Mouse (Mus musculus) intestine, postnatal 0 days (tissue): ENCODE results near the gene Trim16. TPM values are rescaled to one million over a fixed set of nuclear protein-coding genes. Genes with fewer than 3 reads are reported as not detected.

ENCODE experiments used
- ATAC-seq: fragments of 200-750 bp; cut with Nextera tagmentation; 2 replicates; pipeline ENCODE4 v1.8.0; 2017; ENCODE audit warnings: mild to moderate bottlenecking, moderate TSS enrichment, moderate library complexity
- H3K27ac ChIP-seq: fragments of 300-500 bp; sonication (generic); 2 replicates; pipeline ENCODE4 v1.5.1; 2014; ENCODE audit warnings: mild to moderate bottlenecking, low read depth, low read length, moderate library complexity
- H3K27me3 ChIP-seq: fragments of 300-500 bp; sonication (generic); replicated peaks from 2 replicates; pipeline ENCODE4 v1.6.1; 2014; ENCODE audit warnings: low read length, mixed read lengths; ENCODE audit not compliant: control insufficient read depth, insufficient read depth
- H3K36me3 ChIP-seq: fragments of 300-500 bp; sonication (generic); 2 replicates; pipeline ENCODE4 v1.6.1; 2014; ENCODE audit warnings: mild to moderate bottlenecking, moderate library complexity; ENCODE audit not compliant: control insufficient read depth, insufficient read depth
- H3K4me1 ChIP-seq: fragments of 300-500 bp; sonication (generic); replicated peaks from 2 replicates; pipeline ENCODE4 v1.6.1; 2014; ENCODE audit warnings: antibody characterized with exemption, low read length, mixed read lengths; ENCODE audit not compliant: control insufficient read depth, insufficient read depth
- H3K4me2 ChIP-seq: fragments of 300-500 bp; sonication (generic); replicated peaks from 2 replicates; pipeline ENCODE4 v1.6.1; 2014; ENCODE audit warnings: low read depth, mild to moderate bottlenecking, moderate library complexity
- H3K4me3 ChIP-seq: fragments of 300-500 bp; sonication (generic); 2 replicates; pipeline ENCODE4 v1.5.1; 2014; ENCODE audit warnings: low read depth, low read length
- H3K9ac ChIP-seq: fragments of 300-500 bp; sonication (generic); 2 replicates; pipeline ENCODE4 v1.6.1; 2014; ENCODE audit warnings: mild to moderate bottlenecking, low read depth, low read length
- H3K9me3 ChIP-seq: fragments of 300-500 bp; sonication (generic); 2 replicates; pipeline ENCODE4 v1.6.1; 2016; ENCODE audit warnings: mixed run types; ENCODE audit not compliant: control insufficient read depth
- CTCF ChIP-seq: sonication (generic); IDR thresholded peaks from 2 replicates; pipeline ENCODE4 v1.5.1; 2016; ENCODE audit warnings: low read depth, mild to moderate bottlenecking, control low read depth, antibody characterized with exemption, moderate library complexity
- WGBS: fragments of 180-500 bp; shearing (Covaris S2); extraction: QIAGEN DNeasy Blood & Tissue Kit; methylation state at CpG from one replicate; pipeline ENCODE4 v1.1.7; 2014; 5-methylcytosine and 5-hydroxymethylcytosine counted together
- polyA plus RNA-seq: library from polyadenylated mRNA; unstranded; fragments of >200 nt; fragmentation: Nextera tagmentation; extraction: Ambion mirVana; gene quantifications from 2 replicates; pipeline ENCODE4 v1.2.1, GENCODE M21; 2015

The Trim16 gene
- polyA plus RNA-seq, 1 experiment from 2014 or later = 11.5 TPM

DNA sequence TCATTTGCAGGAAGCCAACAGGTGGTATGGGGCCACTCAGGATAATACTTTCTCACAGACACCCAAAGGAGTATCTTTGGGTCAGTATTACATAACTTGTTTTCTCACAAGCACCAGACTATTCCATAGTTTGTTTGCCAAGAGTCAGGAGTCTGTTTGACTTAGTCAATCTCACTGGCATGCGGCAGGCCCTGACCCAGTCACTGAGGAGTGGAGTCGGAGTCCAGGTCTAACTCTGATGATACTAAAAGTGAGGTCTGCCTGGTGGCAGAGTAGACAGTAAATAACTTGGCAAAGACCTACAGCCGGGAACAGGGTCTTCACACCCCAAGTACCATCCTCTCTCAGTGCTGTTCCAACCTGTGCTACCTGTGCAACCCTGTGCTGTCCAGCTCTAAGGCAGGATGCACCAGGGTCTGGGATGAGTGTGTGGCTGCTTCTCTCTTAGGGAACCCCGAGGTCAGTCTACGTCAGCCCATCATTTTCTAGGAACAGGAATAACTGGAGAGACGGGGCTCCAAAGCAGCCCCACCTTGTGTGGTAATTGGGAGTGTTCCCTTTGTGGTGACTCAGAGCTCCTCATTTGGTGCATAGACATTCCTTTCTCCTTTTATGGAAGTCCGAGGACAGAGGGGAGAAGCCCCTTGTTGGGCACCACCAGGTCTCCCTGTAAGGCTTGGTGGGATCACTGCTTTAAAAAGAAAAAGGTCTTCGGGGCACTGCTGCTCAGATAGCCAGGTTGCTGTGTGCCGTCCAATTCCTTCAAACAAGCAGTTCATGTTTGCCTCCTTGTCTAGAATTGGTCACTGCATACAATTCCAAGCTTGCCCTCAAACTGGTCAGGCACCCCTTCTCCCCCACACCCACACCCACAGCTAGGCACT, 5.4 kb downstream of the Trim16 start:
- Histone ChIP-seq H3K9ac (no peak overlapping the region), H3K4me3 (no peak overlapping the region), H3K27me3 (no peaks in the 10 kb centered on the region), H3K9me3 (no peaks in the 10 kb centered on the region), H3K27ac (peak overlapping the region; percentile 35; the same call in 1 of the 2 replicates), H3K4me1 (peaks cover 12% of the 10 kb centered on the region; the same call in 1 of the 2 replicates), H3K36me3 (peaks cover 13% of the 10 kb centered on the region; the same call in 1 of the 2 replicates), H3K4me2 (no peak overlapping the region)
- 56% methylated on average over 9 of the region's 9 CpGs for WGBS
- no peak for ATAC-seq
- TF ChIP-seq CTCF = no peak

DNA sequence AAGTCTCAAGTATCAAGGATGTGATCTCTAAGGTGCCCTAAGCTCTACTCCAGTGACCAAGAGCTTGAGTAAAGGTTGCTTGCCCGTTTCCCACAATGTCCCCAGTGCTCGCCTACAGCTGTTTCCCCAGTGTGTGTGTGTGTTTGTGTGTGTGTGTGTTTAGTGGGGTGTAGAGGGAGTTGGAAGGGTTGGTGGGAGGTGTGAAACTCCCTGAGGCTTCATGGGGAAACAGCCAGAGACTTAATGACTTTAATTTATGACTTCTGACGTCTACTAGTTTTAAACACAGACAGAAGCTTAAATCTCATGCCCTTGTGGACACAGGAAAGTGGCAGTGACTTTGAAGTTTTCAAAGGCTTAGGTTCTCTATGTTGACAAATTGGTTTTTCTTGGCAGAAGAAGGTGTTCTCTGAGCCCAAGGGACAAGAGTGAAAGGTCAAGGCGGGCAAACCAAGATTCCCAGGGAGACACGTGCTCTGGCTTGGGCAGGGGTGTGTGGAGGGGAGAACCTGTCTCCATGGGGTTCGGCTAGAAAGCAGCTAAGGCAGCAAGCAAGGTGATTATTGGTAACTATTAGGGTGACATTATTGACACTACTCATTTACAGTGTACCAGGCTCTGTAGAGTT, 6.2 kb downstream of the Trim16 start:
- H3K27ac ChIP-seq = peak overlapping the region; percentile 28
- 52% methylated on average over 6 of the region's 6 CpGs for WGBS
- H3K4me2 ChIP-seq = no peak overlapping the region
- no peaks in the 10 kb centered on the region for H3K27me3 ChIP-seq
- H3K4me3 ChIP-seq = no peak overlapping the region
- H3K36me3 ChIP-seq = peaks cover 21% of the 10 kb centered on the region
- peaks cover 12% of the 10 kb centered on the region; the same call in 1 of the 2 replicates for H3K4me1 ChIP-seq
- TF ChIP-seq CTCF = no peak
- no peaks in the 10 kb centered on the region for H3K9me3 ChIP-seq
- H3K9ac ChIP-seq = no peak overlapping the region
- no peak for ATAC-seq

DNA sequence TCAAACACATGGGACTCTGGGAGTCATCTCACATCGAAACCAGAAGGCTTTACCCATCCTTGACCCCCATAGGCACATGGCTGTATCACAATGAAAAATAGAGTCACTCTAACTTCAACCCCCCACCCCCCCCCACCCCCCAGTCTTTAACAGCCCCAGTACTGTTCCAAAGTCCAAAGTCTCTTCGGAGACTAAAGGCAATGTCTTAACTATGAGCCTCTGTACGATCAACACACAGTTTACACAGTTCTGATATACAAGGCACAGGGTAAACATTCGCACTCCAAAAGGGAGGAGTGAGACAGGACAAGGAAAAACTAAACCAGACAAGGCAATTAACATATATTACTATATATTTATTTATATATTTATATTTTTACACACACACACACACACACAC, 7.1 kb downstream of the Trim16 start:
- Histone ChIP-seq H3K9me3 (no peaks in the 10 kb centered on the region), H3K4me2 (no peak overlapping the region), H3K4me3 (no peak overlapping the region), H3K9ac (no peak overlapping the region), H3K27ac (no peak overlapping the region), H3K36me3 (peaks cover 28% of the 10 kb centered on the region), H3K4me1 (peaks cover 12% of the 10 kb centered on the region; the same call in 1 of the 2 replicates), H3K27me3 (no peaks in the 10 kb centered on the region)
- peak; percentile 61 for ATAC-seq
- no peak for TF ChIP-seq CTCF
- WGBS = 47% methylated on average over 4 of the region's 4 CpGs

DNA sequence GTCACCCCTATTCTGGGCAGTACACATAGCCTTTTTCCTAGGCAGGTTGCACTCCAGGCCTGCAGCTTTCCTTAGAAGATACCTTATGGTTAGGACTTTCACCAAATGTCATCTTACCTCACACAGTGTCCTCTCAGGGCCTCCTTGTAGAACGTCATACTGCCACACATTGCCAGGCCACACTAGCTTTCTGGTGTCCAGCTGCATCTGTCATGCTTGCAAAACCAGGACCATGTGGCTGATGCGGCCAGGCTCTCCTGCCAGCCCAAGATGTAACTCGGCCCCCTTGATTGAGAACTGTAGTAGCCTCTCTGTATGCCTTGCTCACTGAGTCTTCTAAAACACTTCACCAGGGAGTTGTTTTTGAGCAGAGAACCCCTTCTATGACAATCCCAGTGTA, 7.9 kb downstream of the Trim16 start:
- ATAC-seq = no peak
- peaks cover 33% of the 10 kb centered on the region for H3K36me3 ChIP-seq
- H3K4me1 ChIP-seq = peaks cover 12% of the 10 kb centered on the region; the same call in 1 of the 2 replicates
- 80% methylated on average over 3 of the region's 3 CpGs for WGBS
- no peak overlapping the region for H3K9ac ChIP-seq
- no peak overlapping the region for H3K27ac ChIP-seq
- no peak for TF ChIP-seq CTCF
- H3K9me3 ChIP-seq = no peaks in the 10 kb centered on the region
- no peak overlapping the region for H3K4me2 ChIP-seq
- H3K27me3 ChIP-seq = no peaks in the 10 kb centered on the region
- no peak overlapping the region for H3K4me3 ChIP-seq

DNA sequence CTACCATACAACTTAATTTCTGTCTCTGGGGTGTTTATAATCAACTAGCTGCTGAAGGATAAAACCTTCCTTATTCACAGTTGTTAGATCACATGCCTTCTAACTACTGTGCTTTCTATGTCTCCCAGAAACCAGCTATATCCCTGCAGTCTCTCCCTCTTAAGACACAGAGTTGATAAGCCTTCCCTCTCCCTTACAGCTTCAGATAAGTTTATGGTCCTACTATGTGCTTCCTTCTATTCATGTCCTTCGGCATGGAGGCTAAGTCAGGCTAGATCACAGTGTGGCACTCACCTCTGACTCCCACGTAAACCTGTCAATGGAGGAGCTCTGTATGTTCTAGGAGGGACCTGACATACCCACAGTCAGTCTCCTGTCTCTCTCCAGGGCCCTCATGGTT, 10.4 kb downstream of the Trim16 start:
- H3K9me3 ChIP-seq = no peaks in the 10 kb centered on the region

DNA sequence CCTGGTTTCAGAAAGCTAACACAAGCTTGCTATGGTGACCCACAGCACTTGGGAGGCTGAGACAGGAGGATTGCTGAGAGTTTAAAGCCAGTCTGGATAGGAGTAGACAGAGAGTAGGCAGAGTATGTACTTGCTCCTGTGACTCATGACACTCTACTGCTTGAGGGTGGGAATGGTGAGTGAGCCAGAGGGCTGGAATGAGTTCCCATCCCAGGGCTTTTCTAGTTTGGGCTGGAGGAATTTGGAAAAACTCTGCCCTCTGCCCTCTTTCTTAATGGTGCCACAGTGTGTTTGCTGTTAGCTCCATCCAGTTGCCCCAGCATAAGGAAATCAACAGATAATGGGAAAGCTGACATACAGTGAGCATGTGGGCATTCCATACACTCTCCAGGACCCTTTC, 11.9 kb downstream of the Trim16 start:
- no peak overlapping the region for H3K27ac ChIP-seq
- H3K4me1 ChIP-seq = no peaks in the 10 kb centered on the region
- H3K9ac ChIP-seq = no peak overlapping the region
- H3K4me2 ChIP-seq = no peak overlapping the region
- no peak overlapping the region for H3K4me3 ChIP-seq
- no peaks in the 10 kb centered on the region for H3K27me3 ChIP-seq
- TF ChIP-seq CTCF = no peak
- H3K9me3 ChIP-seq = no peaks in the 10 kb centered on the region
- ATAC-seq = no peak
- peaks cover 46% of the 10 kb centered on the region for H3K36me3 ChIP-seq

More for the DNA sequence above, 10.4 kb downstream of the Trim16 start:
- no peaks in the 10 kb centered on the region for H3K27me3 ChIP-seq
- no peak for TF ChIP-seq CTCF
- H3K4me2 ChIP-seq = no peak overlapping the region
- peaks cover 6% of the 10 kb centered on the region; the same call in 1 of the 2 replicates for H3K4me1 ChIP-seq
- no peak overlapping the region for H3K9ac ChIP-seq
- WGBS = 87% methylated on average over 2 of the region's 2 CpGs
- no peak overlapping the region for H3K27ac ChIP-seq
- H3K4me3 ChIP-seq = no peak overlapping the region
- peaks cover 41% of the 10 kb centered on the region for H3K36me3 ChIP-seq
- ATAC-seq = no peak
